Mouse (Mus musculus) heart, embryonic 10.5 days (tissue): Measurements from ENCODE around the gene Ccno. TPM values are rescaled to one million over a fixed set of nuclear protein-coding genes. Genes with fewer than 3 reads are reported as not detected.
A peak's percentile ranks its signal among the peaks of the same experiment; 100 is the strongest.
"Not testable (repeated sequence)": the region's sequence is repeated elsewhere in the genome, so short reads cannot be mapped to it uniquely, and the experiment has no call there.

Source experiments
- DNase-seq: peaks from one replicate; pipeline ENCODE4 v3.0.0-alpha.2; 2017; ENCODE audit warnings: low spot score
- H3K27ac ChIP-seq: fragments of 300-500 bp; sonication (generic); 2 replicates; pipeline ENCODE4 v1.5.1; 2016; ENCODE audit warnings: mild to moderate bottlenecking
- H3K27me3 ChIP-seq: fragments of 300-500 bp; sonication (generic); 2 replicates; pipeline ENCODE4 v1.6.1; 2016; ENCODE audit warnings: mild to moderate bottlenecking; ENCODE audit not compliant: poor library complexity, insufficient read depth, severe bottlenecking
- H3K36me3 ChIP-seq: fragments of 300-500 bp; sonication (generic); 2 replicates; pipeline ENCODE4 v1.6.1; 2016; ENCODE audit warnings: mild to moderate bottlenecking, moderate library complexity
- H3K4me1 ChIP-seq: fragments of 300-500 bp; sonication (generic); 2 replicates; pipeline ENCODE4 v1.6.1; 2016; ENCODE audit warnings: mild to moderate bottlenecking
- H3K4me3 ChIP-seq: fragments of 300-500 bp; sonication (generic); 2 replicates; pipeline ENCODE4 v1.5.1; 2016; ENCODE audit warnings: mild to moderate bottlenecking, moderate library complexity
- H3K9me3 ChIP-seq: fragments of 300-500 bp; sonication (generic); 2 replicates; pipeline ENCODE4 v1.6.1; 2016; ENCODE audit warnings: mild to moderate bottlenecking, moderate library complexity
- WGBS: fragments of 180-500 bp; shearing (Covaris S2); methylation state at CpG from one replicate; pipeline ENCODE4 v1.1.7; 2016; 5-methylcytosine and 5-hydroxymethylcytosine counted together
- polyA plus RNA-seq: library from polyadenylated mRNA; unstranded; fragments of >200 nt; fragmentation: Nextera tagmentation; extraction: Ambion mirVana; gene quantifications from 2 replicates; pipeline ENCODE4 v1.2.1, GENCODE M21; 2016

Ccno gene
- polyA plus RNA-seq, 1 experiment from 2014 or later = 0.10 TPM

- no peaks in the 10 kb centered on the region for H3K9me3 ChIP-seq
- DNase-seq = no peak
- no peak overlapping the region for H3K27ac ChIP-seq
- WGBS = under 1% methylated on average over 19 of the region's 19 CpGs
- H3K36me3 ChIP-seq = no peaks in the 10 kb centered on the region
- peaks cover 93% of the 10 kb centered on the region for H3K27me3 ChIP-seq
- peak overlapping the region; percentile 63 for H3K4me3 ChIP-seq
- peaks cover 44% of the 10 kb centered on the region for H3K4me1 ChIP-seq
Observed at GRCm38 (mm10) chr13:112988866-112989265, 1.3 kb downstream of the Ccno start.

- no peaks in the 10 kb centered on the region for H3K9me3 ChIP-seq
- no peak overlapping the region for H3K27ac ChIP-seq
- DNase-seq = peak; percentile 76
- H3K4me3 ChIP-seq = peak overlapping the region; percentile 63
- no peaks in the 10 kb centered on the region for H3K36me3 ChIP-seq
- H3K4me1 ChIP-seq = peaks cover 49% of the 10 kb centered on the region
- H3K27me3 ChIP-seq = peaks cover 93% of the 10 kb centered on the region
- WGBS = under 1% methylated on average over 23 of the region's 23 CpGs
Observed at GRCm38 (mm10) chr13:112989541-112989940, 1.9 kb downstream of the Ccno start.

GRCm38 (mm10) chr13:112990346-112990745 is 2.7 kb downstream of the Ccno start:
- H3K27ac ChIP-seq = no peak overlapping the region
- H3K9me3 ChIP-seq = no peaks in the 10 kb centered on the region
- no peak for DNase-seq
- peaks cover 98% of the 10 kb centered on the region for H3K27me3 ChIP-seq
- no peaks in the 10 kb centered on the region for H3K36me3 ChIP-seq
- H3K4me1 ChIP-seq = peaks cover 49% of the 10 kb centered on the region
- no peak overlapping the region for H3K4me3 ChIP-seq
- WGBS = 17% methylated on average over 4 of the region's 4 CpGs

GRCm38 (mm10) chr13:112993531-112994152 is 6.0 kb downstream of the Ccno start, which contains the start of gene Mcidas:
Mcidas (plus strand) TSS chr13:112993845.
- no peaks in the 10 kb centered on the region for H3K36me3 ChIP-seq
- H3K4me3 ChIP-seq = peak within 1 kb of the TSS; percentile 65
- no peak within 1 kb of the TSS for H3K27ac ChIP-seq
- no peaks in the 10 kb centered on the region for H3K9me3 ChIP-seq
- no peak for DNase-seq
- H3K27me3 ChIP-seq = peaks cover 98% of the 10 kb centered on the region
- 1% methylated on average over 63 of the region's 63 CpGs for WGBS
- H3K4me1 ChIP-seq = peaks cover 29% of the 10 kb centered on the region

- 2% methylated on average over 25 of the region's 25 CpGs for WGBS
- peaks cover 28% of the 10 kb centered on the region for H3K4me1 ChIP-seq
- peak; percentile 83 for DNase-seq
Observed at GRCm38 (mm10) chr13:112994191-112994590, 6.6 kb downstream of the Ccno start.

GRCm38 (mm10) chr13:112996407-112996806 is 8.8 kb downstream of the Ccno start:
- Histone ChIP-seq H3K4me3 (no peak overlapping the region), H3K27ac (no peak overlapping the region), H3K9me3 (no peaks in the 10 kb centered on the region), H3K4me1 (peaks cover 21% of the 10 kb centered on the region), H3K36me3 (no peaks in the 10 kb centered on the region), H3K27me3 (peaks cover 98% of the 10 kb centered on the region)
- no peak for DNase-seq
- WGBS = 67% methylated on average over 4 of the region's 4 CpGs

More at GRCm38 (mm10) chr13:112994191-112994590, 6.6 kb downstream of the Ccno start:
- H3K4me3 ChIP-seq = peak overlapping the region; percentile 65
- no peaks in the 10 kb centered on the region for H3K36me3 ChIP-seq
- H3K9me3 ChIP-seq = no peaks in the 10 kb centered on the region
- H3K27me3 ChIP-seq = peaks cover 98% of the 10 kb centered on the region
- no peak overlapping the region for H3K27ac ChIP-seq

GRCm38 (mm10) chr13:112997369-112997768 is 9.8 kb downstream of the Ccno start:
- 70% methylated on average over 6 of the region's 6 CpGs for whole genome bisulfite sequencing
- DNase-seq = no peak
- peaks cover 94% of the 10 kb centered on the region for H3K27me3 ChIP-seq
- H3K27ac ChIP-seq = no peak overlapping the region
- H3K4me3 ChIP-seq = no peak overlapping the region
- no peaks in the 10 kb centered on the region for H3K36me3 ChIP-seq
- H3K4me1 ChIP-seq = peaks cover 21% of the 10 kb centered on the region
- no peaks in the 10 kb centered on the region for H3K9me3 ChIP-seq

- under 1% methylated on average over 46 of the region's 46 CpGs for WGBS
- Histone ChIP-seq H3K4me1 (peaks cover 16% of the 10 kb centered on the region), H3K27ac (no peak overlapping the region), H3K9me3 (no peaks in the 10 kb centered on the region), H3K4me3 (peak overlapping the region; percentile 64), H3K27me3 (peaks cover 83% of the 10 kb centered on the region), H3K36me3 (no peaks in the 10 kb centered on the region)
- DNase-seq = peak; percentile 74
Observed at GRCm38 (mm10) chr13:112998427-112999201, 11.0 kb downstream of the Ccno start.

- Histone ChIP-seq H3K4me1 (peaks cover 9% of the 10 kb centered on the region), H3K27ac (no peak overlapping the region), H3K4me3 (no peak overlapping the region), H3K9me3 (no peaks in the 10 kb centered on the region), H3K36me3 (no peaks in the 10 kb centered on the region), H3K27me3 (peaks cover 68% of the 10 kb centered on the region)
- peak; percentile 59 for DNase-seq
- 78% methylated on average over 3 of the region's 3 CpGs for WGBS
Observed at GRCm38 (mm10) chr13:113000090-113000489, 12.5 kb downstream of the Ccno start.

GRCm38 (mm10) chr13:113000576-113001318 is 13.1 kb downstream of the Ccno start:
- no peak overlapping the region for H3K27ac ChIP-seq
- H3K27me3 ChIP-seq = peaks cover 61% of the 10 kb centered on the region
- 64% methylated on average over 9 of the region's 9 CpGs for WGBS
- peak; percentile 68 for DNase-seq
- H3K9me3 ChIP-seq = no peaks in the 10 kb centered on the region
- peaks cover 9% of the 10 kb centered on the region for H3K4me1 ChIP-seq
- no peaks in the 10 kb centered on the region for H3K36me3 ChIP-seq
- no peak overlapping the region for H3K4me3 ChIP-seq

GRCm38 (mm10) chr13:113012683-113013082 is 25.1 kb downstream of the Ccno start:
- H3K4me3 ChIP-seq = no peak overlapping the region
- no peaks in the 10 kb centered on the region for H3K9me3 ChIP-seq
- no peak overlapping the region for H3K27ac ChIP-seq
- peak; percentile 69 for DNase-seq
- no peaks in the 10 kb centered on the region for H3K4me1 ChIP-seq
- no peaks in the 10 kb centered on the region for H3K36me3 ChIP-seq
- no peaks in the 10 kb centered on the region for H3K27me3 ChIP-seq
- WGBS = 72% methylated on average over 6 of the region's 6 CpGs

GRCm38 (mm10) chr13:113013174-113013953 is 25.8 kb downstream of the Ccno start:
- not testable (repeated sequence) for H3K9me3 ChIP-seq, H3K27me3 ChIP-seq, H3K36me3 ChIP-seq, H3K4me1 ChIP-seq, H3K27ac ChIP-seq
- DNase-seq = peak; percentile 73
- WGBS = 38% methylated on average over 20 of the region's 20 CpGs
- H3K4me3 ChIP-seq = peak overlapping the region; percentile 47
